Mouse (Mus musculus): ENCODE results near the gene Myh6.

DNA sequence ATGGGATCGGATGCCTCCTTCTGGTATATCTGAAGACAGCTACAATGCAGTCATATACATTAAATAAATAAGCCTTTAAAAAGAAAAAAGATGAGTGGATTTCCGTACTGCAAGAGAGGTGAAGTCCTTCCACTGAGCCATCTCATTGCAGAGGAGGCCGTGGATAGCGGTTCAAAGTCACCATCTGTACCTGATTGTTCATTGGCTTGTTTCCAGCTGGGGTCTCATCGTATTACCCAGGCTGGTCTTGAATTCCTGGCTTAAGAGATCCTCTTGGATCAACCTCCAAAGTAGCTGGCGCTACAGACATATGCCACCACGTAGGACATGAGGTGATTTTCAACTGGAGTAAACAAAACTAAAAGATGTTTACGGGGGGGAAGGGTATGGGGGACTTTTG, 39.2 kb upstream of the Myh6 start:
- TF ChIP-seq POLR2A (IDR thresholded peaks at IDR 0.05; ENCODE audit: insufficient read depth, low read depth, low read length) (no peak), CTCF (IDR thresholded peaks at IDR 0.05; ENCODE audit: insufficient read depth, low read depth, low read length) (no peak)
